Comparison of ENCODE assay signal across 9 mouse cellular contexts in genomic region chr10:80494732-80495131, GRCm38 (mm10). TPM values are rescaled to one million over a fixed set of nuclear protein-coding genes. Genes with fewer than 3 reads are reported as not detected.
DNase-seq lines count a peak whose midpoint lies in the region; ATAC-seq lines count a peak whose summit lies in the region.
"Had no signal": no experiment of that assay in that cellular context is flagged by ENCODE, and none has a peak within 500 bp of the region (broad histone marks: within the 10 kb centered on the region; RNA-seq: fewer than 3 reads in every experiment).

Onecut3 (plus strand) TSS chr10:80494835.

- no peak within 1 kb of the TSS for H3K27ac ChIP-seq in brown adipose tissue, adult 24 weeks (replicated peaks; ENCODE audit: low read depth, low read length)
- no peak within 1 kb of the TSS for H3K27ac ChIP-seq in limb, embryonic 12.5 days
- H3K27ac ChIP-seq in midbrain, embryonic 14.5 days (replicated peaks; ENCODE audit: low read depth, low read length): peak within 1 kb of the TSS; percentile 63

- WGBS in limb, embryonic 12.5 days: under 1% methylated on average over 42 of the region's 42 CpGs
- under 1% methylated on average over 41 of the region's 42 CpGs for WGBS in midbrain, embryonic 14.5 days

- ATAC-seq in limb, embryonic 12.5 days (ENCODE audit: insufficient number of reproducible peaks, insufficient read depth, low FRiP score, low TSS enrichment, low read depth): peak; percentile 45; the same call in 1 of the 2 replicates
- no peak for ATAC-seq in midbrain, embryonic 14.5 days (ENCODE audit: low FRiP score, low TSS enrichment)

- H3K36me3 ChIP-seq in limb, embryonic 12.5 days: no peaks in the 10 kb centered on the region
- H3K36me3 ChIP-seq in midbrain, embryonic 14.5 days (ENCODE audit: control insufficient read depth, insufficient read depth, low read length): no peaks in the 10 kb centered on the region

- H3K27me3 ChIP-seq in limb, embryonic 12.5 days: peaks cover 100% of the 10 kb centered on the region
- peaks cover 98% of the 10 kb centered on the region for H3K27me3 ChIP-seq in midbrain, embryonic 14.5 days (ENCODE audit: control insufficient read depth, insufficient read depth, low read length)

- intact Hi-C loops in heart, postnatal 25 days (cut with DNase I): no loop called here
- intact Hi-C loops in heart, postnatal 10 days (cut with DNase I): no loop called here

- no peaks in the 10 kb centered on the region for H3K9me3 ChIP-seq in limb, embryonic 12.5 days
- H3K9me3 ChIP-seq in midbrain, embryonic 14.5 days (ENCODE audit: control insufficient read depth, low read length): no peaks in the 10 kb centered on the region

- peak within 1 kb of the TSS; percentile 57 for H3K9ac ChIP-seq in limb, embryonic 12.5 days (replicated peaks)
- peak within 1 kb of the TSS; percentile 43 for H3K9ac ChIP-seq in midbrain, embryonic 14.5 days (replicated peaks; ENCODE audit: low read length)

- peak within 1 kb of the TSS; percentile 32 for H3K4me3 ChIP-seq in brown adipose tissue, adult 24 weeks (ENCODE audit: insufficient read depth, low read depth, low read length)
- H3K4me3 ChIP-seq in limb, embryonic 12.5 days (replicated peaks): peak within 1 kb of the TSS; percentile 47
- H3K4me3 ChIP-seq in midbrain, embryonic 14.5 days (replicated peaks; ENCODE audit: low read depth, low read length): peak within 1 kb of the TSS; percentile 35

- H3K4me2 ChIP-seq in limb, embryonic 12.5 days: peak within 1 kb of the TSS; percentile 80
- peak within 1 kb of the TSS; percentile 59 for H3K4me2 ChIP-seq in midbrain, embryonic 14.5 days (ENCODE audit: low read length)

- peak; percentile 27 to 48 for DNase-seq in heart, adult 18-20 months
- DNase-seq in heart, postnatal 25 days (ENCODE audit: low spot score): no peak
- DNase-seq in heart, postnatal 10 days: peak; percentile 58 to 63
- DNase-seq in midbrain, embryonic 14.5 days: peak; percentile 69
- peak; percentile 78 for DNase-seq in thymus, postnatal 4 days
- DNase-seq in right cerebral cortex, postnatal 10 days (ENCODE audit: low spot score in 2 of 2): no peak

- H3K4me1 ChIP-seq in brown adipose tissue, adult 24 weeks (ENCODE audit: control insufficient read depth, insufficient read depth, insufficient read length, low read length): no peaks in the 10 kb centered on the region; the same call in 1 of the 2 replicates
- H3K4me1 ChIP-seq in limb, embryonic 12.5 days (replicated peaks): peaks cover 35% of the 10 kb centered on the region
- peaks cover 8% of the 10 kb centered on the region for H3K4me1 ChIP-seq in midbrain, embryonic 14.5 days (ENCODE audit: control insufficient read depth, insufficient read depth, low read length)

RNA-seq across cellular contexts. Expression of gene Onecut3, which starts in this region (rescaled TPM):
- total RNA-seq in heart, adult 18-20 months (2021): under 1 TPM in 1 of 2 experiments, not detected in 1; 0.05 TPM
- under 1 TPM in 1 of 2 experiments, not detected in 1; 0.05 TPM for total RNA-seq in heart, postnatal 25 days (2021)
- polyA plus RNA-seq in brown adipose tissue, adult 24 weeks (2012; ENCODE audit: insufficient read depth, insufficient read length, missing spikeins): not detected in 2 replicates
- not detected for total RNA-seq in heart, postnatal 10 days (2021)
- polyA plus RNA-seq in limb, embryonic 12.5 days (2016; fragmentation: Nextera tagmentation; extraction: Ambion mirVana): not detected in 2 replicates
- polyA plus RNA-seq in midbrain, embryonic 14.5 days (2014; fragmentation: Nextera tagmentation; extraction: Ambion mirVana): 2.2 and 2.4 TPM in 2 replicates
- total RNA-seq: hematopoietic stem cell, adult 5-6 weeks had no signal

Comparison
In these comparisons a context has a peak if more than half of its experiments do, and no peak if none do; other contexts are left out.
1. Peak in DNase-seq in heart, adult 18-20 months; RNA of the gene not detected or under 1 TPM.
2. Peak in DNase-seq in heart, postnatal 10 days; RNA of the gene not detected or under 1 TPM.
3. Peak in ATAC-seq, H3K4me3 ChIP-seq, H3K9ac ChIP-seq and H3K4me2 ChIP-seq in limb, embryonic 12.5 days; RNA of the gene not detected or under 1 TPM.
4. DNase-seq: peak in midbrain, embryonic 14.5 days (single experiment) and thymus, postnatal 4 days (single experiment); none in heart, postnatal 25 days (single experiment) and right cerebral cortex, postnatal 10 days (0 of 2).
5. Peak in every context shown above with its lines, with median percentiles within 50 percentile points of each other: H3K4me3 ChIP-seq.